Mouse (Mus musculus) ES-E14 (cell line): Measurements from ENCODE around the gene Ndufc1.

Experiments
- CHD2 ChIP-seq: IDR thresholded peaks from 2 replicates; pipeline ENCODE4 v1.6.1; 2014; ENCODE audit warnings: mild to moderate bottlenecking, low read depth, low read length, inconsistent platforms
- HCFC1 ChIP-seq: IDR thresholded peaks from 2 replicates; pipeline ENCODE4 v1.6.1; 2012; ENCODE audit warnings: low read length, inconsistent platforms, borderline replicate concordance; ENCODE audit not compliant: insufficient read depth
- MAFK ChIP-seq: IDR thresholded peaks from 2 replicates; pipeline ENCODE4 v1.6.1; 2014; ENCODE audit warnings: mild to moderate bottlenecking, low read depth, low read length, inconsistent platforms; ENCODE audit not compliant: insufficient read depth
- ZC3H11A ChIP-seq: IDR thresholded peaks from 2 replicates; pipeline ENCODE4 v1.6.1; 2012; ENCODE audit warnings: low read depth, mild to moderate bottlenecking, inconsistent platforms, low read length, borderline replicate concordance

- TF ChIP-seq CHD2 (no peak), MAFK (no peak), HCFC1 (no peak), ZC3H11A (no peak)
Measured at GRCm38 (mm10) chr3:51388904-51389303, 19.9 kb downstream of the Ndufc1 start.
